Comparison of ENCODE assay signal across 26 mouse cellular contexts in genomic region chr12:108355271-108355670, GRCm38 (mm10). TPM values are rescaled to one million over a fixed set of nuclear protein-coding genes. Genes with fewer than 3 reads are reported as not detected.
DNase-seq lines count a peak whose midpoint lies in the region; ATAC-seq and TF ChIP-seq lines count a peak whose summit lies in the region.
"Had no signal": no experiment of that assay in that cellular context is flagged by ENCODE, and none has a peak within 500 bp of the region (broad histone marks: within the 10 kb centered on the region; RNA-seq: fewer than 3 reads in every experiment).

No protein-coding gene starts in this region.

- no peak for TF ChIP-seq POLR2A in cerebellum, adult 2 months (IDR thresholded peaks at IDR 0.05; ENCODE audit: borderline replicate concordance, insufficient read depth, low read length)

- peak overlapping the region; percentile 30 for H3K27ac ChIP-seq in cerebellum, adult 2 months (ENCODE audit: insufficient read depth, low read length)
- H3K27ac ChIP-seq in liver, postnatal 0 days (ENCODE audit: low read depth) = no peak overlapping the region
- H3K27ac ChIP-seq: forebrain, embryonic 15.5 days; hindbrain, embryonic 10.5 days; hindbrain, embryonic 15.5 days; kidney, embryonic 15.5 days; liver, embryonic 12.5 days; midbrain, embryonic 12.5 days; neural tube, embryonic 13.5 days had no signal

- H3K36me3 ChIP-seq in liver, postnatal 0 days (replicated peaks; ENCODE audit: insufficient read depth, low read length) = no peaks in the 10 kb centered on the region
- H3K36me3 ChIP-seq: forebrain, embryonic 15.5 days; hindbrain, embryonic 15.5 days; kidney, embryonic 15.5 days; liver, embryonic 12.5 days; neural tube, embryonic 13.5 days had no signal

- no peak overlapping the region for H3K4me3 ChIP-seq in cerebellum, adult 2 months (replicated peaks; ENCODE audit: insufficient read depth, low read depth, low read length)
- no peak overlapping the region for H3K4me3 ChIP-seq in liver, postnatal 0 days (ENCODE audit: low read depth, low read length)
- H3K4me3 ChIP-seq: forebrain, embryonic 10.5 days; forebrain, embryonic 15.5 days; hindbrain, embryonic 10.5 days; hindbrain, embryonic 15.5 days; kidney, embryonic 15.5 days; liver, embryonic 12.5 days; megakaryocyte, embryonic 14.5 days; midbrain, embryonic 12.5 days; neural tube, embryonic 13.5 days had no signal

- H3K4me1 ChIP-seq in cerebellum, adult 2 months (ENCODE audit: control insufficient read depth, insufficient read depth, low read length) = peaks cover 35% of the 10 kb centered on the region
- no peaks in the 10 kb centered on the region for H3K4me1 ChIP-seq in liver, postnatal 0 days (ENCODE audit: insufficient read depth)
- H3K4me1 ChIP-seq: liver, embryonic 12.5 days; megakaryocyte, embryonic 14.5 days had no signal

- WGBS in cerebellum, adult 2 months = 16% methylated on average over 1 of the region's 1 CpGs
- 60% methylated on average over 1 of the region's 1 CpGs for WGBS in liver, postnatal 0 days (ENCODE audit: insufficient replicate concordance)

- no peak overlapping the region for H3K9ac ChIP-seq in liver, postnatal 0 days (replicated peaks)
- H3K9ac ChIP-seq: forebrain, embryonic 15.5 days; hindbrain, embryonic 15.5 days; kidney, embryonic 15.5 days; liver, embryonic 12.5 days; midbrain, embryonic 12.5 days; neural tube, embryonic 13.5 days had no signal

- no peak for TF ChIP-seq CTCF in cerebellum, adult 2 months (IDR thresholded peaks at IDR 0.05; ENCODE audit: borderline replicate concordance, insufficient read depth, low read depth, low read length)
- no peak for TF ChIP-seq CTCF in liver, postnatal 0 days (IDR thresholded peaks at IDR 0.05; ENCODE audit: low read depth)

- no peak for ATAC-seq in liver, postnatal 0 days
- ATAC-seq: activated CD4-positive, CD25-positive, alpha-beta regulatory T cell, adult 4 months; forebrain, embryonic 15.5 days; inflammation-experienced regulatory T-cells, adult 6 months; liver, embryonic 12.5 days; lung, postnatal 0 days had no signal

- no peak overlapping the region for H3K4me2 ChIP-seq in liver, postnatal 0 days (ENCODE audit: low read depth, low read length)
- H3K4me2 ChIP-seq: forebrain, embryonic 15.5 days; hindbrain, embryonic 15.5 days; kidney, embryonic 15.5 days; liver, embryonic 12.5 days; midbrain, embryonic 12.5 days; neural tube, embryonic 13.5 days had no signal

- H3K27me3 ChIP-seq in cerebellum, adult 2 months (ENCODE audit: control insufficient read depth, insufficient read depth, low read length) = no peaks in the 10 kb centered on the region
- H3K27me3 ChIP-seq in liver, postnatal 0 days (ENCODE audit: insufficient read depth, low read length) = peaks cover 20% of the 10 kb centered on the region
- H3K27me3 ChIP-seq: forebrain, embryonic 15.5 days had no signal

- intact Hi-C loops in left cerebral cortex, postnatal 4 days (cut with DNase I) = no loop called here

- DNase-seq in cerebellum, adult 11 months = peak; percentile 79
- peak; percentile 83 to 94 for DNase-seq in cerebellum, adult 2 months
- DNase-seq in cerebellum, postnatal 14 days = peak; percentile 78 to 88
- DNase-seq in testis, postnatal 14 days (ENCODE audit: low spot score) = no peak
- no peak for DNase-seq in liver, postnatal 0 days
- DNase-seq in left cerebral cortex, postnatal 4 days = no peak
- DNase-seq: adrenal gland, adult 8-10 months; heart, postnatal 14 days; kidney, adult 18-20 months; kidney, postnatal 25 days; lung, adult 18-20 months; lung, postnatal 4 days; right cerebral cortex, postnatal 4 days had no signal

- no peak for TF ChIP-seq EP300 in liver, postnatal 0 days (IDR thresholded peaks at IDR 0.05; ENCODE audit: low read depth)

- no peaks in the 10 kb centered on the region for H3K9me3 ChIP-seq in liver, postnatal 0 days (ENCODE audit: low read length)
- H3K9me3 ChIP-seq: forebrain, embryonic 15.5 days; hindbrain, embryonic 15.5 days; kidney, embryonic 15.5 days; liver, embryonic 12.5 days; neural tube, embryonic 13.5 days had no signal

RNA-seq across cellular contexts. Expression of gene Eml1, which starts 15.5 kb away (rescaled TPM):
- 89.7 and 93.9 TPM in 2 replicates for polyA plus RNA-seq in cerebellum, adult 2 months (2012; rRNA removed)
- 4.6 and 4.8 TPM in 2 replicates for polyA plus RNA-seq in liver, postnatal 0 days (2015; fragmentation: Nextera tagmentation; extraction: Ambion mirVana)
- total RNA-seq in left cerebral cortex, postnatal 4 days (2021) = 10 to 100 TPM; 93.3 to 99.0 TPM
- total RNA-seq: CH12.LX had no signal
- polyA plus RNA-seq: inflammation-experienced regulatory T-cells, adult 6 months had no signal

RNA-seq across cellular contexts. Expression of gene Cyp46a1, which starts 21.1 kb away (rescaled TPM):
- 88.8 and 93.7 TPM in 2 replicates for polyA plus RNA-seq in cerebellum, adult 2 months (2012; rRNA removed)
- 0.09 and 0.23 TPM in 2 replicates for polyA plus RNA-seq in liver, postnatal 0 days (2015; fragmentation: Nextera tagmentation; extraction: Ambion mirVana)
- total RNA-seq in left cerebral cortex, postnatal 4 days (2021) = 10 to 100 TPM; 65.7 to 78.6 TPM
- total RNA-seq: CH12.LX had no signal
- polyA plus RNA-seq: activated CD4-positive, CD25-positive, alpha-beta regulatory T cell, adult 4 months; inflammation-experienced regulatory T-cells, adult 6 months had no signal

RNA-seq across cellular contexts. Expression of gene Hhipl1, which starts 49.2 kb away (rescaled TPM):
- 4.4 and 4.8 TPM in 2 replicates for polyA plus RNA-seq in cerebellum, adult 2 months (2012; rRNA removed)
- polyA plus RNA-seq in liver, postnatal 0 days (2015; fragmentation: Nextera tagmentation; extraction: Ambion mirVana) = 0.02 TPM in 1 of 2 replicates, not detected in the other
- total RNA-seq in left cerebral cortex, postnatal 4 days (2021) = 1 to 10 TPM; 6.3 to 6.6 TPM
- total RNA-seq: CH12.LX had no signal
- polyA plus RNA-seq: inflammation-experienced regulatory T-cells, adult 6 months had no signal

Comparison
In these comparisons a context has a peak if more than half of its experiments do, and no peak if none do; other contexts are left out.
1. DNase-seq: peak in cerebellum, adult 11 months (single experiment), cerebellum, adult 2 months (2 of 2) and cerebellum, postnatal 14 days (2 of 2); none in testis, postnatal 14 days (single experiment), liver, postnatal 0 days (single experiment) and left cerebral cortex, postnatal 4 days (single experiment).
2. RNA of gene Eml1, which starts 15.5 kb away (polyA plus RNA-seq): 89.7 to 93.9 TPM in cerebellum, adult 2 months; 4.6 to 4.8 TPM in liver, postnatal 0 days; every median in the first group is over 10 times any median in the second.
3. RNA of gene Cyp46a1, which starts 21.1 kb away (polyA plus RNA-seq): 88.8 to 93.7 TPM in cerebellum, adult 2 months; 0.09 to 0.23 TPM in liver, postnatal 0 days; every median in the first group is over 10 times any median in the second.